Mouse (Mus musculus) layer of hippocampus, adult 9-11 months (tissue): ENCODE data around the gene Rpl27.
"Not testable (repeated sequence)": the region's sequence is repeated elsewhere in the genome, so short reads cannot be mapped to it uniquely, and the experiment has no call there.

ENCODE experiments used
- DNase-seq: peaks from one replicate; pipeline ENCODE4 v3.0.0; 2022

Rpl27 gene

GRCm38 (mm10) chr11:101468731-101469130, 26.6 kb downstream of the Rpl27 start:
- no peak for DNase-seq

DNA sequence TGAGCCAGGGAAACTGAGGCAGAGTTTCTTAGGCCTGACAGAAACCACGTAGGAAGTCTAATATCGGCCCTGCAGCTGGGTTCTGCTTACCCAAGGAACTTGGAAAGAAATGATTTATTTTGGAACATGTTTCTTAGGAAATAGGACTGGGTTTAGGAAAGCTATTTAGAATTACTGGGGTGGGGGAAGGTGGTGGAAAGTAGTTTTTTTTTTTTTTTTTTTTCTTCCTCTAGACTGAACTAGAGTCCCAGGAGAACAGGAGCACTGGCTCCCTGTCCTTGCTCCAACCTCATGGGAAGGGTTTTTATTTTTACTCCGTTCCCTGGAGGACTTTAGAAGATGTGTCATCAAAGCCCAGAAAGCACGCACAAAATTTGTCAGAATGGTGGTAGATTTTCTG, 27.1 kb downstream of the Rpl27 start:
- DNase-seq, result no peak

GRCm38 (mm10) chr11:101470206-101470605, 28.1 kb downstream of the Rpl27 start:
- no peak for DNase-seq

- no peak for DNase-seq
Measured at GRCm38 (mm10) chr11:101471926-101472325, 29.8 kb downstream of the Rpl27 start.

DNA sequence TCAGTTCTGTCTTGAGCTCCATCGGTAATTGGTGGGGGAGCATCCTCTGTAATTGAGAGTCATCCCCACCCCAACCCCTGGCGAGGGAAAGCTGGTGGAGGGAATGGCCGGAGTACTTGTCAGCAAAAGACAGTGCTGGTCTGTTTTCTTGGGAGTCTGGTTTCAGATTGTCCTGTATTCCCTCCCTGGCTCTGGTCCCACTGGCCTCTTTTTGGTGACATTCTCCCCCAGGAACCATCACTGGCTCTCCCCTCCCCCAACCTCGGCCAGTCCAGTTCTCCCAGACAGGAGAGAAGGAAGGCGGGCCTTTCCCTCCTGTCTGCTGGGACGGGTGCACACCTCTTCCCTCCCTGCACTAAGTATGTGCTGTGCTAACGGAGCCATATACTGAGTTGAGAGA, 30.2 kb downstream of the Rpl27 start:
- no peak for DNase-seq

GRCm38 (mm10) chr11:101473686-101474085, 31.6 kb downstream of the Rpl27 start:
- not testable (repeated sequence) for DNase-seq

DNA sequence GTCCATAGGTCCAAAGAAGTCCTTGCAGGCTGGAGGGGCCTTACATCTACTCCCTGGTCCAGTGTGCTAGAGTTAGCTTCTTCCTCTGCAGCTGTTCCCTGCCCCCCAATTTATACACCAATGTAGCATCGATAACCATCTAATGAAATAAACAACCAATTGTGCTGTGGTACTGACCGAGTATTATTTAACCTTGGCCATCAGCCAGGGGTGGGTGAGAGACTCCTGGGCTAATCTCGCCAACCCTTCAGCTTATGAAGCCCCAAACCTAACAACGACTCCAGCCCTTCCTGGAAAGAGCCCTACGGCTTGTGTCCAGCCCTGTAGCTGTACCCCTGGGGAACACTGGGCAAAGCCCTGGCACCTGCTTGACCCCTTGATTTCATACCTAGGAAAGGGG, 32.2 kb downstream of the Rpl27 start:
- no peak for DNase-seq

DNA sequence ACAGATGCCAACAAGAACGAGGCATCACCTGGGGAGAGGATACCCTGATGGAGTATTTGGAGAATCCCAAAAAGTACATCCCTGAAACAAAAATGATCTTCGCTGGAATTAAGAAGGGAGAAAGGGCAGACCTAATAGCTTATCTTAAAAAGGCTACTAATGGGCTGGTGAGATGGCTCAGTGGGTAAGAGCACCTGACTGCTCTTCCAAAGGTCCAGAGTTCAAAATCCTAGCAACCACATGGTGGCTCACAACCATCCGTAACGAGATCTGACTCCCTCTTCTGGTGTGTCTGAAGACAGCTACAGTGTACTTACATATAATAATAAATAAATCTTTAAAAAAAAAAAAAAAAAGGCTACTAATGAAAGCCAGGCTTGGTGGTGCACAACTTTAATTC, 34.3 kb downstream of the Rpl27 start:
- DNase-seq, result not testable (repeated sequence)

GRCm38 (mm10) chr11:101477194-101477551, 35.1 kb downstream of the Rpl27 start:
- no peak for DNase-seq

DNA sequence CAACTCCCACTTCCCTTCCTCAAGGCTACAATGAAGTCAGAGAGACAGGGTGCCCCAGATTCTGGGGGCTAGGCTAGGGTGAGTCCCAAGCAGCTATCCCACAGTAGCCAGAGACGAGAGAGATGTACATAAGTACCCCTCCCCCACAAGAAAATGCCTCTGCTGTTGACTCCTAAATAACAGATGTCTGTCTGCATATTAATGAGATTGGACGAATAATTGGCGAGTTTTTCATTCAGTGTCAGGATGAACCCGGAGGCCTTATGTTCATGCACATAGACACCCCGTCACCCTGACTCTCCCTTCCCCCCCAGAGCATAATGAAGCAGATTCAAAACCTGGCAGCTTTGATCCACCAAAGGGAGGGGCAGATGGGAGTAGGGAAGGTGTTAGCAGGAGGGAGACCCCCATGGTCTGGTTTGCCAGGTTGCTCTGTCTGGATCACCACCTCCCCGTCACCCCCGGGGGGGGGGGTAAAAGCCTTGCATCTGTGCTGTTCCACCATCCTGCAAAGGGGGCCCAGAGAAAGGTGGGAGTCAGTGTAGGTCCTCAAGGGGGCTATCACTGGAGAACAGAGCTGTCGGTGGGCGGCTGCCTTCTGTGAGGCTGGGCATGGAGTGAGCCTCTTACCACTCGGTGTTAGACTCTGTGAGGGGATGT, 35.6 kb downstream of the Rpl27 start:
- no peak for DNase-seq

- DNase-seq, result peak; percentile 34
Measured at GRCm38 (mm10) chr11:101479171-101479635, 37.1 kb downstream of the Rpl27 start.

GRCm38 (mm10) chr11:101480912-101481311, 38.8 kb downstream of the Rpl27 start:
- DNase-seq, result no peak

DNA sequence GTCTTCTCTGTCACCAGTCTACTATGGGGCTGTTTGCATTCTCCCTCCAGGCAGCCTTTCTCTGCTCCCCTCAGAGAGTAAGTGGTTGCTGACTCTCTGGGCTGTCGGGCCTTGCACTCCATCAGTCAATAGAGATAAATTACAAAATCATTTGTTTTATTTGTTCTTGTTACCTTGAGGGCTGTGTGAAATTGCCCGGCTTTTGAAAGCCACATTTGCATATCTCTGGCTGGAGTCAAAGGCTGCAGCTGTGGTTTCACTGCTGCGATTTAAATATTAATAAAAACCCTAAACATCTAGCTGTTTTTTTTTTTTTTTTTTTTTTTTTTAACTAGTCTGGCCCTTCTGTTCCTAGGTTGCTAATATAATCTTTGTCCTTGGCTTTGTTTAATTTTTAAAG, 41.7 kb downstream of the Rpl27 start:
- DNase-seq, result no peak

- no peak for DNase-seq
Measured at GRCm38 (mm10) chr11:101484245-101484644, 42.1 kb downstream of the Rpl27 start.

- DNase-seq, result no peak
Measured at GRCm38 (mm10) chr11:101484814-101485213, 42.7 kb downstream of the Rpl27 start.

DNA sequence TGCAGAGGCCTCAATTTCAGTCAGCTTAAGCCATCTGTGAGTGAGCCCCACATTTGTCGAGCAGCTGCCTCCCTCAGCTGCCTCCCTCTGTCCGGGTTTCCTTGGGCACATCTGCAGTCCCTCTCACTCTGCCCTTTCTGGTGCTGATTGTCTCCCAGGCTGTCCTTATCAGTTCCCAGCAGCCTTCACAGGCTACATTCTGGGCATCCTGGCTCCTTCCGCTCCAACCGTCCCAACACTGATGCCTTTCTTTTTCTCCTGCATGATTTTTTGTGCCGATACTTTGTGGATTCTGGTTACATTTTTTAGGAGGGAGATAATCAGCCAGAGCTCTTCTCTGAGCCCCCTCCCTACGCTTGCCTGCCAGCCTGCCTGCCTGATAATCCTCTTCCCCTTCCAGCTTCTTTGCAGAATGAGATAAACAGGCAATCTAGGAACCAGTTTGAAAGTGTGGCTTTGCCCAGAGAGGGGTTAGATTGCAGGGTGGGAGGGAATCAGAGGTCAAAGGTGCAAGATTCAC, 43.5 kb downstream of the Rpl27 start:
- DNase-seq, result no peak

DNA sequence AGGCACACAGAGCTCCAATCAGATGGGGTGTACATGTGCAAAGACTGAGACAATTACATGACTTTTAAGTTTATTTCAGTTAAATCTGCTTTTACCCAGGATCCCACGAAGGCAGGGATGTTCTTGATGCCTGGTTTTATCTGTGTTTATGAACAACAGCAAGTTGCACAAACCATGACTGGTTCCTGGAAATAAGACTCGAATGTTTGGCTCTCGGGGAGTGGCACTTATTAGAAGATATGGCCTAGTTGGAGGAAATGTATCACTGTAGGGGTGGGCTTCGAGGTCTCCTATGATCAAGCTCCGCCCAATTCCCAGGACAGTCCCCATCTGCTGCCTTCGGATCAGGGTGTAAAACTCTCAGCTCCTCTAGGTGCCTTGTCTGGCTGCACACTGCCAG, 44.0 kb downstream of the Rpl27 start:
- no peak for DNase-seq
